Mouse (Mus musculus) limb, embryonic 13.5 days (tissue): ENCODE measurements around the gene Slc6a13. TPM values are rescaled to one million over a fixed set of nuclear protein-coding genes. Genes with fewer than 3 reads are reported as not detected.

Source experiments
- ATAC-seq: fragments of 200-750 bp; cut with Nextera tagmentation; 2 replicates; pipeline ENCODE4 v1.8.0; 2017; ENCODE audit warnings: low read depth, moderate number of reproducible peaks, moderate TSS enrichment; ENCODE audit not compliant: low FRiP score
- H3K27ac ChIP-seq: fragments of 300-500 bp; sonication (generic); 2 replicates; pipeline ENCODE4 v1.5.1; 2015; ENCODE audit warnings: inconsistent platforms, mild to moderate bottlenecking, moderate library complexity
- H3K27me3 ChIP-seq: fragments of 300-500 bp; sonication (generic); 2 replicates; pipeline ENCODE4 v1.6.1; 2015; ENCODE audit warnings: mild to moderate bottlenecking, inconsistent platforms
- H3K36me3 ChIP-seq: fragments of 300-500 bp; sonication (generic); 2 replicates; pipeline ENCODE4 v1.6.1; 2015; ENCODE audit warnings: inconsistent platforms, mild to moderate bottlenecking, moderate library complexity
- H3K4me1 ChIP-seq: fragments of 300-500 bp; sonication (generic); 2 replicates; pipeline ENCODE4 v1.6.1; 2015; ENCODE audit warnings: inconsistent platforms
- H3K4me2 ChIP-seq: fragments of 300-500 bp; sonication (generic); replicated peaks from 2 replicates; pipeline ENCODE4 v1.6.1; 2015; ENCODE audit warnings: inconsistent platforms, mild to moderate bottlenecking, moderate library complexity
- H3K4me3 ChIP-seq: fragments of 300-500 bp; sonication (generic); 2 replicates; pipeline ENCODE4 v1.5.1; 2015; ENCODE audit warnings: moderate library complexity, mild to moderate bottlenecking, inconsistent platforms
- H3K9ac ChIP-seq: fragments of 300-500 bp; sonication (generic); 2 replicates; pipeline ENCODE4 v1.6.1; 2015; ENCODE audit warnings: mild to moderate bottlenecking, inconsistent platforms
- H3K9me3 ChIP-seq: fragments of 300-500 bp; sonication (generic); 2 replicates; pipeline ENCODE4 v1.6.1; 2016; ENCODE audit warnings: inconsistent platforms
- WGBS: fragments of 180-500 bp; shearing (Covaris S2); methylation state at CpG from one replicate; pipeline ENCODE4 v1.1.7; 2015; 5-methylcytosine and 5-hydroxymethylcytosine counted together
- polyA plus RNA-seq: library from polyadenylated mRNA; unstranded; fragments of >200 nt; fragmentation: Nextera tagmentation; extraction: Ambion mirVana; gene quantifications from 2 replicates; pipeline ENCODE4 v1.2.1, GENCODE M21; 2015

Gene Slc6a13
- polyA plus RNA-seq, 1 experiment from 2014 or later, result 2.0 TPM

- H3K36me3 ChIP-seq, result no peaks in the 10 kb centered on the region
- ATAC-seq, result no peak
- peak overlapping the region; percentile 47 for H3K4me2 ChIP-seq
- H3K4me1 ChIP-seq, result peaks cover 16% of the 10 kb centered on the region
- H3K27ac ChIP-seq, result no peak overlapping the region
- H3K9me3 ChIP-seq, result no peaks in the 10 kb centered on the region
- H3K4me3 ChIP-seq, result no peak overlapping the region
- H3K27me3 ChIP-seq, result peaks cover 8% of the 10 kb centered on the region
- WGBS, result 43% methylated on average over 9 of the region's 9 CpGs
- no peak overlapping the region for H3K9ac ChIP-seq
These were observed 477 bp downstream of the Slc6a13 start for GRCm38 (mm10) chr6:121300504-121300903.

- H3K4me2 ChIP-seq, result no peak overlapping the region
- WGBS, result 64% methylated on average over 10 of the region's 10 CpGs
- no peak overlapping the region for H3K9ac ChIP-seq
- peaks cover 16% of the 10 kb centered on the region for H3K4me1 ChIP-seq
- H3K36me3 ChIP-seq, result no peaks in the 10 kb centered on the region
- no peak; the same call in 1 of the 2 replicates for ATAC-seq
- H3K27ac ChIP-seq, result no peak overlapping the region; the same call in 1 of the 2 replicates
- H3K4me3 ChIP-seq, result no peak overlapping the region
- peaks cover 4% of the 10 kb centered on the region for H3K27me3 ChIP-seq
- no peaks in the 10 kb centered on the region for H3K9me3 ChIP-seq
These were observed 3.6 kb downstream of the Slc6a13 start for GRCm38 (mm10) chr6:121303466-121304220.

GRCm38 (mm10) chr6:121304630-121305029 lies 4.6 kb downstream of the Slc6a13 start:
- H3K27me3 ChIP-seq, result peaks cover 4% of the 10 kb centered on the region; the same call in 1 of the 2 replicates
- H3K4me2 ChIP-seq, result no peak overlapping the region
- H3K9ac ChIP-seq, result no peak overlapping the region
- H3K27ac ChIP-seq, result no peak overlapping the region
- H3K4me3 ChIP-seq, result no peak overlapping the region
- no peaks in the 10 kb centered on the region for H3K36me3 ChIP-seq
- H3K9me3 ChIP-seq, result no peaks in the 10 kb centered on the region
- H3K4me1 ChIP-seq, result peaks cover 14% of the 10 kb centered on the region
- no peak for ATAC-seq
- WGBS, result 83% methylated on average over 9 of the region's 9 CpGs

- WGBS, result 88% methylated on average over 3 of the region's 3 CpGs
- Histone ChIP-seq H3K4me1 (peaks cover 5% of the 10 kb centered on the region), H3K9me3 (no peaks in the 10 kb centered on the region), H3K36me3 (no peaks in the 10 kb centered on the region), H3K4me3 (no peak overlapping the region), H3K27ac (no peak overlapping the region), H3K9ac (no peak overlapping the region), H3K4me2 (no peak overlapping the region), H3K27me3 (peaks cover 3% of the 10 kb centered on the region; the same call in 1 of the 2 replicates)
- no peak for ATAC-seq
These were observed 5.5 kb downstream of the Slc6a13 start for GRCm38 (mm10) chr6:121305571-121305970.

GRCm38 (mm10) chr6:121310984-121311383 lies 11.0 kb downstream of the Slc6a13 start:
- H3K9me3 ChIP-seq, result no peaks in the 10 kb centered on the region; the same call in 1 of the 2 replicates
- H3K27ac ChIP-seq, result no peak overlapping the region
- no peak for ATAC-seq
- H3K4me1 ChIP-seq, result no peaks in the 10 kb centered on the region
- H3K4me2 ChIP-seq, result no peak overlapping the region
- H3K4me3 ChIP-seq, result no peak overlapping the region
- no peaks in the 10 kb centered on the region for H3K27me3 ChIP-seq
- WGBS, result 89% methylated on average over 6 of the region's 6 CpGs
- H3K9ac ChIP-seq, result no peak overlapping the region
- H3K36me3 ChIP-seq, result no peaks in the 10 kb centered on the region

- ATAC-seq, result no peak
- H3K9me3 ChIP-seq, result no peaks in the 10 kb centered on the region; the same call in 1 of the 2 replicates
These were observed 19.1 kb downstream of the Slc6a13 start for GRCm38 (mm10) chr6:121319099-121319498.

GRCm38 (mm10) chr6:121322381-121323110 lies 22.5 kb downstream of the Slc6a13 start:
- no peaks in the 10 kb centered on the region for H3K27me3 ChIP-seq
- H3K4me1 ChIP-seq, result 0 out of 2 replicates have a peak, but pooled peaks cover 6% of the 10 kb centered on the region
- ATAC-seq, result no peak
- H3K9me3 ChIP-seq, result no peaks in the 10 kb centered on the region
- no peak overlapping the region for H3K9ac ChIP-seq
- 78% methylated on average over 9 of the region's 9 CpGs for WGBS
- no peak overlapping the region for H3K4me3 ChIP-seq
- H3K4me2 ChIP-seq, result no peak overlapping the region
- H3K36me3 ChIP-seq, result no peaks in the 10 kb centered on the region
- no peak overlapping the region for H3K27ac ChIP-seq

More at GRCm38 (mm10) chr6:121319099-121319498, 19.1 kb downstream of the Slc6a13 start:
- WGBS, result 68% methylated on average over 6 of the region's 6 CpGs
- Histone ChIP-seq H3K4me3 (no peak overlapping the region), H3K9ac (no peak overlapping the region), H3K4me1 (no peaks in the 10 kb centered on the region), H3K27me3 (no peaks in the 10 kb centered on the region), H3K4me2 (no peak overlapping the region), H3K36me3 (no peaks in the 10 kb centered on the region), H3K27ac (no peak overlapping the region)

- Histone ChIP-seq H3K9ac (no peak overlapping the region), H3K4me3 (no peak overlapping the region), H3K4me2 (no peak overlapping the region), H3K9me3 (no peaks in the 10 kb centered on the region), H3K27ac (no peak overlapping the region), H3K27me3 (no peaks in the 10 kb centered on the region), H3K4me1 (peaks cover 17% of the 10 kb centered on the region), H3K36me3 (no peaks in the 10 kb centered on the region)
- 81% methylated on average over 3 of the region's 3 CpGs for WGBS
- ATAC-seq, result no peak
These were observed 25.3 kb downstream of the Slc6a13 start for GRCm38 (mm10) chr6:121325298-121325697.

- Histone ChIP-seq H3K4me3 (no peak overlapping the region), H3K9me3 (no peaks in the 10 kb centered on the region), H3K27ac (no peak overlapping the region), H3K4me2 (no peak overlapping the region), H3K36me3 (no peaks in the 10 kb centered on the region), H3K9ac (no peak overlapping the region), H3K4me1 (peaks cover 17% of the 10 kb centered on the region), H3K27me3 (no peaks in the 10 kb centered on the region)
- WGBS, result 67% methylated on average over 9 of the region's 9 CpGs
- no peak for ATAC-seq
These were observed 25.7 kb downstream of the Slc6a13 start for GRCm38 (mm10) chr6:121325740-121326139.

- no peaks in the 10 kb centered on the region for H3K27me3 ChIP-seq
- no peak overlapping the region for H3K4me2 ChIP-seq
- no peak overlapping the region for H3K4me3 ChIP-seq
- no peak overlapping the region for H3K27ac ChIP-seq
- H3K9ac ChIP-seq, result no peak overlapping the region; the same call in 1 of the 2 replicates
- H3K36me3 ChIP-seq, result no peaks in the 10 kb centered on the region
- peaks cover 17% of the 10 kb centered on the region for H3K4me1 ChIP-seq
- 38% methylated on average over 10 of the region's 10 CpGs for WGBS
- H3K9me3 ChIP-seq, result no peaks in the 10 kb centered on the region
- no peak for ATAC-seq
These were observed 26.6 kb downstream of the Slc6a13 start for GRCm38 (mm10) chr6:121326486-121327069.

- H3K27ac ChIP-seq, result no peak overlapping the region
- no peak for ATAC-seq
- H3K4me3 ChIP-seq, result no peak overlapping the region
- H3K4me2 ChIP-seq, result no peak overlapping the region
- no peaks in the 10 kb centered on the region for H3K9me3 ChIP-seq
- WGBS, result 59% methylated on average over 9 of the region's 9 CpGs
- no peak overlapping the region for H3K9ac ChIP-seq
- no peaks in the 10 kb centered on the region for H3K36me3 ChIP-seq
- no peaks in the 10 kb centered on the region for H3K27me3 ChIP-seq
- peaks cover 17% of the 10 kb centered on the region for H3K4me1 ChIP-seq
These were observed 28.4 kb downstream of the Slc6a13 start for GRCm38 (mm10) chr6:121328417-121328884.
